Mouse (Mus musculus) forebrain, embryonic 10.5 days (tissue): Measurements from ENCODE around the gene Smox. TPM values are rescaled to one million over a fixed set of nuclear protein-coding genes. Genes with fewer than 3 reads are reported as not detected.

Experiments
- DNase-seq: peaks from one replicate; pipeline ENCODE4 v3.0.0-alpha.2; 2017; ENCODE audit warnings: low spot score; ENCODE audit errors: extremely low spot score
- H3K27ac ChIP-seq: fragments of 300-500 bp; sonication (generic); 2 replicates; pipeline ENCODE4 v1.5.1; 2016; ENCODE audit warnings: mild to moderate bottlenecking
- H3K27me3 ChIP-seq: fragments of 300-500 bp; sonication (generic); 2 replicates; pipeline ENCODE4 v1.6.1; 2016; ENCODE audit warnings: mild to moderate bottlenecking; ENCODE audit not compliant: poor library complexity, severe bottlenecking
- H3K36me3 ChIP-seq: fragments of 300-500 bp; sonication (generic); replicated peaks from 2 replicates; pipeline ENCODE4 v1.6.1; 2016; ENCODE audit warnings: mild to moderate bottlenecking, moderate library complexity
- H3K4me1 ChIP-seq: fragments of 300-500 bp; sonication (generic); 2 replicates; pipeline ENCODE4 v1.6.1; 2016
- H3K4me3 ChIP-seq: fragments of 300-500 bp; sonication (generic); 2 replicates; pipeline ENCODE4 v1.5.1; 2016; ENCODE audit warnings: mild to moderate bottlenecking, moderate library complexity
- H3K9me3 ChIP-seq: fragments of 300-500 bp; sonication (generic); 2 replicates; pipeline ENCODE4 v1.6.1; 2016; ENCODE audit warnings: mild to moderate bottlenecking, moderate library complexity
- WGBS: fragments of 180-500 bp; shearing (Covaris S2); methylation state at CpG from one replicate; pipeline ENCODE4 v1.1.7; 2016; 5-methylcytosine and 5-hydroxymethylcytosine counted together
- polyA plus RNA-seq: library from polyadenylated mRNA; unstranded; fragments of >200 nt; fragmentation: Nextera tagmentation; extraction: Ambion mirVana; gene quantifications from 2 replicates; pipeline ENCODE4 v1.2.1, GENCODE M21; 2016

Smox gene
- polyA plus RNA-seq: 31.7 TPM in 2 replicates

- 22% methylated on average over 7 of the region's 7 CpGs for WGBS
- no peak for DNase-seq
- H3K9me3 ChIP-seq: no peaks in the 10 kb centered on the region
- peaks cover 30% of the 10 kb centered on the region for H3K4me1 ChIP-seq
- H3K36me3 ChIP-seq: no peaks in the 10 kb centered on the region
- peak within 1 kb of the TSS; percentile 93 for H3K27ac ChIP-seq
- peak within 1 kb of the TSS; percentile 96 for H3K4me3 ChIP-seq
- peaks cover 36% of the 10 kb centered on the region for H3K27me3 ChIP-seq
Measured at GRCm38 (mm10) chr2:131491196-131491595, at the start of gene Smox. Gene Smox (plus strand): TSS chr2:131491496.

DNA sequence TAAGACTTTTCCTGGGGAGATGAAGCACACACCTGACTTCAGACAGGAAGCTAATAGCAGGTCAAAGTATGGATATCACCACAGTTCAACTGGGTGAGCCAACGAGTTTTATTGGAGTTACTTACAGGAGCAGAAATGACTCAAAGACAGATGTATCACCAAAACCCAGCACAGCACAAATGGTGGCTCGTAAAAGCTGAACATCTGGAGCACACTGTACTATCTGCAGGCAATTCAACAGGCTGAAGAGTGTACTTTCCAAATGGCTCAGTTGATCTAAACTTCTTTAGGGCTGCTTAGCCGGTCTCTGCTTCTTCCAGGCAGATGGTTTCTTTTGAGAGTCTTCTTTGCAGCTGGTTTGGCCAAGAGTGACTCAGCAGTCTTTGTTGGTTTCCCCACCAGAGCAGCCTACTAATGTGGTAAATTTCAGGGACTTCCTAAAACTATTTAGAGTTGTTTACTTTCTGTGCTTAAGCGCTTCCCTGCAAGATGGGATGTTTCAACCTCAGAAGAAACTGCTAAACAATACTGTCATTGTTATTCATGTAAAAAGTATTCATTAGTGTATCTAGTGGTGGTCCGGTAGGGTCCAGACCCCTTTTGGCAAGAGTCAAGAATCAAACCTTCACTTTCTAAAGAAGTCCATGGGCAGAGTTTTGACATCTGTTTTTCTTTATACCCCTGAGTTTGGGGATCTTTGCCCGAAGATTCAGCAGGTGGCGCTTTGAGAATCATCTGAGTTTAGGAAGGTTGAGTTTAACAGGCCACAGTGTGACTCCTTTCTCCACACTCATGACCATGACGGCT is 48.0 kb upstream of the Smox start:
- Histone ChIP-seq H3K4me3 (no peak overlapping the region), H3K27me3 (no peaks in the 10 kb centered on the region), H3K9me3 (no peaks in the 10 kb centered on the region), H3K27ac (no peak overlapping the region), H3K36me3 (no peaks in the 10 kb centered on the region), H3K4me1 (0 out of 2 replicates have a peak, but pooled peaks cover 5% of the 10 kb centered on the region)
- no peak for DNase-seq
- WGBS: 73% methylated on average over 8 of the region's 8 CpGs

DNA sequence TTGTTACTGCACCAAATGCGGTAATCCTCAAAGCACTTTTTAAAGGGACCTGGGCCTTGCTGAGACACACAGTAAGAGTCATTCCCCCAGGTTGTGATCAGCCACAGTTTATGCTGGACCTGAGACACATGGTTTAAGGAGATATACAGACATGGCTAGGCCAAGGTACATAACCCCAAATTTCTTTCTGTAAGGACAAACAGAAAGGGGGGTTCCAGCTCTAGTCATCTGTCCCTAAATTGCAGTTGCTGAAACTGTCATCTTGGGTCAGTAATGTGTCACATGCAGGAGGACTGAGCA is 47.5 kb upstream of the Smox start:
- H3K36me3 ChIP-seq: no peaks in the 10 kb centered on the region
- 0 out of 2 replicates have a peak, but pooled peaks cover 5% of the 10 kb centered on the region for H3K4me1 ChIP-seq
- H3K4me3 ChIP-seq: no peak overlapping the region
- DNase-seq: no peak
- no peak overlapping the region for H3K27ac ChIP-seq
- 65% methylated on average over 1 of the region's 1 CpGs for WGBS
- no peaks in the 10 kb centered on the region for H3K27me3 ChIP-seq
- H3K9me3 ChIP-seq: no peaks in the 10 kb centered on the region

GRCm38 (mm10) chr2:131446416-131446982 is 44.8 kb upstream of the Smox start:
- no peak overlapping the region for H3K4me3 ChIP-seq
- no peaks in the 10 kb centered on the region for H3K9me3 ChIP-seq
- H3K27me3 ChIP-seq: no peaks in the 10 kb centered on the region
- no peak overlapping the region for H3K27ac ChIP-seq
- 0 out of 2 replicates have a peak, but pooled peaks cover 5% of the 10 kb centered on the region for H3K4me1 ChIP-seq
- 77% methylated on average over 2 of the region's 2 CpGs for WGBS
- DNase-seq: no peak
- H3K36me3 ChIP-seq: no peaks in the 10 kb centered on the region

GRCm38 (mm10) chr2:131447566-131448330 is 43.5 kb upstream of the Smox start:
- 0 out of 2 replicates have a peak, but pooled peaks cover 5% of the 10 kb centered on the region for H3K4me1 ChIP-seq
- H3K9me3 ChIP-seq: no peaks in the 10 kb centered on the region
- H3K4me3 ChIP-seq: no peak overlapping the region
- H3K27me3 ChIP-seq: no peaks in the 10 kb centered on the region
- H3K36me3 ChIP-seq: no peaks in the 10 kb centered on the region
- H3K27ac ChIP-seq: no peak overlapping the region
- WGBS: 88% methylated on average over 8 of the region's 8 CpGs
- DNase-seq: no peak

GRCm38 (mm10) chr2:131448353-131448752 is 42.9 kb upstream of the Smox start:
- no peak for DNase-seq
- Histone ChIP-seq H3K4me1 (no peaks in the 10 kb centered on the region), H3K27ac (no peak overlapping the region), H3K27me3 (no peaks in the 10 kb centered on the region), H3K36me3 (no peaks in the 10 kb centered on the region), H3K9me3 (no peaks in the 10 kb centered on the region), H3K4me3 (no peak overlapping the region)

DNA sequence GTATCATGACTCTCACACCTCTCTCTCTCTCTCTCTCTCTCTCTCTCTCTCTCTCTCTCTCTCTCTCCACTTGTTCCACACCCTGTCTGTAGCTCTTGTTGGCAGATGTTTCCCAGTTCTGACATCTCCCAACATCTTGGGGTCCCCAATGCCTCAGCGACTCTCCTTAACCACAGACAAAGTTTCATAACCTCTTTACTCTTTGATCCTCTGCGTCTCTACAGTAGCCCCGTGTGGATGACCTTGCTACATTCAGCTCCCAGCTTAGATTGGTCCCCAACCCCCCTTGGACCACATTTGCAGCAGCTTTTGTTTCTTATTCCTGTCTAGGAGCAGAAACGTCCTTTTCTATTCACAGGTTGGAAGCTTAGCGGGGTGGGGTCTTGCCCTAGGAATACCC is 41.6 kb upstream of the Smox start:
- Histone ChIP-seq H3K36me3 (no peaks in the 10 kb centered on the region), H3K4me1 (no peaks in the 10 kb centered on the region), H3K4me3 (no peak overlapping the region), H3K27ac (no peak overlapping the region), H3K27me3 (no peaks in the 10 kb centered on the region), H3K9me3 (no peaks in the 10 kb centered on the region)
- DNase-seq: no peak
- 74% methylated on average over 5 of the region's 5 CpGs for WGBS

- Histone ChIP-seq H3K4me3 (no peak overlapping the region), H3K27ac (no peak overlapping the region), H3K27me3 (no peaks in the 10 kb centered on the region), H3K4me1 (no peaks in the 10 kb centered on the region), H3K36me3 (no peaks in the 10 kb centered on the region), H3K9me3 (no peaks in the 10 kb centered on the region)
- WGBS: 89% methylated on average over 5 of the region's 5 CpGs
- DNase-seq: no peak
Measured at GRCm38 (mm10) chr2:131450491-131450890, 40.8 kb upstream of the Smox start.

- H3K4me3 ChIP-seq: no peak overlapping the region
- no peak overlapping the region for H3K27ac ChIP-seq
- H3K36me3 ChIP-seq: no peaks in the 10 kb centered on the region
- 89% methylated on average over 7 of the region's 7 CpGs for WGBS
- H3K4me1 ChIP-seq: no peaks in the 10 kb centered on the region
- no peaks in the 10 kb centered on the region for H3K27me3 ChIP-seq
- DNase-seq: no peak
- no peaks in the 10 kb centered on the region for H3K9me3 ChIP-seq
Measured at GRCm38 (mm10) chr2:131457728-131458127, 33.6 kb upstream of the Smox start.

- H3K36me3 ChIP-seq: no peaks in the 10 kb centered on the region
- no peak overlapping the region for H3K4me3 ChIP-seq
- 75% methylated on average over 9 of the region's 9 CpGs for WGBS
- DNase-seq: no peak
- peaks cover 5% of the 10 kb centered on the region; the same call in 1 of the 2 replicates for H3K9me3 ChIP-seq
- no peaks in the 10 kb centered on the region for H3K4me1 ChIP-seq
- H3K27ac ChIP-seq: no peak overlapping the region
- H3K27me3 ChIP-seq: no peaks in the 10 kb centered on the region
Measured at GRCm38 (mm10) chr2:131460946-131461682, 30.2 kb upstream of the Smox start.

- H3K36me3 ChIP-seq: no peaks in the 10 kb centered on the region
- H3K9me3 ChIP-seq: peaks cover 5% of the 10 kb centered on the region; the same call in 1 of the 2 replicates
- no peaks in the 10 kb centered on the region for H3K4me1 ChIP-seq
- DNase-seq: no peak
- H3K27ac ChIP-seq: no peak overlapping the region
- no peaks in the 10 kb centered on the region for H3K27me3 ChIP-seq
- WGBS: 62% methylated on average over 4 of the region's 4 CpGs
- H3K4me3 ChIP-seq: no peak overlapping the region
Measured at GRCm38 (mm10) chr2:131462991-131463390, 28.3 kb upstream of the Smox start.

- 94% methylated on average over 2 of the region's 2 CpGs for WGBS
Measured at GRCm38 (mm10) chr2:131464147-131464546, 27.1 kb upstream of the Smox start.

More at GRCm38 (mm10) chr2:131464147-131464546, 27.1 kb upstream of the Smox start:
- Histone ChIP-seq H3K27ac (no peak overlapping the region), H3K27me3 (no peaks in the 10 kb centered on the region), H3K4me3 (no peak overlapping the region), H3K9me3 (peaks cover 5% of the 10 kb centered on the region; the same call in 1 of the 2 replicates), H3K4me1 (no peaks in the 10 kb centered on the region), H3K36me3 (no peaks in the 10 kb centered on the region)
- DNase-seq: no peak
